Mouse (Mus musculus): ENCODE measurements at regions not wholly inside any gene's neighbourhood (a gene's known extent, or its start where the extent isn't known, plus 50 kb on each side); places are given as distances from the start of the nearest gene placed in this dataset.

- TF ChIP-seq ETS1 (conservative IDR thresholded peaks at IDR 0.05; ENCODE audit: low read depth, low read length) (no peak), UBTF (IDR thresholded peaks at IDR 0.05; ENCODE audit: low read depth, low read length) (no peak), POLR2A (IDR thresholded peaks at IDR 0.05; ENCODE audit: low read depth, low read length) (no peak), ZC3H11A (IDR thresholded peaks at IDR 0.05; ENCODE audit: low read depth, low read length) (no peak), IRF4 (IDR thresholded peaks at IDR 0.05; ENCODE audit: low read depth, low read length) (no peak), TBP (conservative IDR thresholded peaks at IDR 0.05; ENCODE audit: low read depth, low read length) (no peak), CTCF (conservative IDR thresholded peaks at IDR 0.05 in 1 of 2, IDR thresholded peaks at IDR 0.05 in 1 of 2; ENCODE audit: low read depth in 2 of 2, low read length in 2 of 2) (no peak), SIN3A (IDR thresholded peaks at IDR 0.05; ENCODE audit: low read length) (no peak), CHD1 (IDR thresholded peaks at IDR 0.05; ENCODE audit: low read depth, low read length) (no peak)
Observed at GRCm38 (mm10) chr4:88987103-88987502, 107.1 kb upstream of the Ifne start.
